Mouse (Mus musculus) megakaryocyte, embryonic 14.5 days (primary cell): Measurements from ENCODE around the gene 1700025G04Rik.

ENCODE experiments used
- FLI1 ChIP-seq: IDR thresholded peaks from 2 replicates; pipeline ENCODE4 v1.6.1; 2012; ENCODE audit warnings: low read length, inconsistent platforms, mixed read lengths
- GATA1 ChIP-seq: IDR thresholded peaks from 3 replicates; pipeline ENCODE4 v1.6.1; 2012; ENCODE audit warnings: mixed read lengths, low read length, inconsistent platforms, borderline replicate concordance

- TF ChIP-seq GATA1 = no peak
- TF ChIP-seq FLI1 = no peak
These were observed 20.2 kb upstream of the 1700025G04Rik start for GRCm38 (mm10) chr1:152110123-152110522.
